Mouse (Mus musculus) forebrain, embryonic 11.5 days (tissue): ENCODE measurements at regions not wholly inside any gene's neighbourhood (a gene's known extent, or its start where the extent isn't known, plus 50 kb on each side); places are given as distances from the start of the nearest gene placed in this dataset.

Source experiments
- ATAC-seq: fragments of 200-750 bp; cut with Nextera tagmentation; replicated peaks from 2 replicates; pipeline ENCODE4 v1.8.0; 2017; ENCODE audit warnings: moderate TSS enrichment; ENCODE audit not compliant: low FRiP score
- DNase-seq: peaks from one replicate; pipeline ENCODE4 v3.0.0-alpha.2; 2017; ENCODE audit warnings: low spot score
- H3K27ac ChIP-seq: fragments of 300-500 bp; sonication (generic); 2 replicates; pipeline ENCODE4 v1.5.1; 2014; ENCODE audit warnings: low read depth, low read length
- H3K27me3 ChIP-seq: fragments of 300-500 bp; sonication (generic); 2 replicates; pipeline ENCODE4 v1.6.1; 2014; ENCODE audit warnings: mild to moderate bottlenecking, low read length, mixed read lengths; ENCODE audit not compliant: control insufficient read depth, insufficient read depth
- H3K36me3 ChIP-seq: fragments of 300-500 bp; sonication (generic); 2 replicates; pipeline ENCODE4 v1.6.1; 2014; ENCODE audit warnings: mild to moderate bottlenecking, low read length, moderate library complexity, mixed read lengths; ENCODE audit not compliant: control insufficient read depth, insufficient read depth
- H3K4me1 ChIP-seq: fragments of 300-500 bp; sonication (generic); replicated peaks from 2 replicates; pipeline ENCODE4 v1.6.1; 2014; ENCODE audit warnings: low read length, mixed read lengths; ENCODE audit not compliant: control insufficient read depth, insufficient read depth
- H3K4me2 ChIP-seq: fragments of 300-500 bp; sonication (generic); 2 replicates; pipeline ENCODE4 v1.6.1; 2014; ENCODE audit warnings: low read depth, mild to moderate bottlenecking, low read length, moderate library complexity, mixed read lengths; ENCODE audit not compliant: severe bottlenecking
- H3K4me3 ChIP-seq: fragments of 300-500 bp; sonication (generic); 2 replicates; pipeline ENCODE4 v1.5.1; 2014; ENCODE audit warnings: low read depth, low read length
- H3K9ac ChIP-seq: fragments of 300-500 bp; sonication (generic); 2 replicates; pipeline ENCODE4 v1.6.1; 2014; ENCODE audit warnings: low read length
- H3K9me3 ChIP-seq: fragments of 300-500 bp; sonication (generic); 2 replicates; pipeline ENCODE4 v1.6.1; 2016; ENCODE audit warnings: low read length, mixed read lengths; ENCODE audit not compliant: control insufficient read depth
- WGBS: fragments of 180-500 bp; shearing (Covaris S2); extraction: QIAGEN DNeasy Blood & Tissue Kit; methylation state at CpG from one replicate; pipeline ENCODE4 v1.1.7; 2014; 5-methylcytosine and 5-hydroxymethylcytosine counted together

GRCm38 (mm10) chr5:85177787-85178186 is 760.6 kb upstream of the Epha5 start:
- ATAC-seq = no peak

GRCm38 (mm10) chr5:85173899-85174298 is 756.7 kb upstream of the Epha5 start:
- Histone ChIP-seq H3K9me3 (no peaks in the 10 kb centered on the region), H3K4me3 (no peak overlapping the region), H3K9ac (no peak overlapping the region), H3K4me2 (no peak overlapping the region), H3K36me3 (no peaks in the 10 kb centered on the region), H3K4me1 (no peaks in the 10 kb centered on the region), H3K27me3 (no peaks in the 10 kb centered on the region), H3K27ac (no peak overlapping the region)
- ATAC-seq (no peak), DNase-seq (no peak)
- WGBS = 80% methylated on average over 1 of the region's 1 CpGs

More at GRCm38 (mm10) chr5:85177787-85178186, 760.6 kb upstream of the Epha5 start:
- no peak overlapping the region for H3K4me3 ChIP-seq
- H3K4me1 ChIP-seq = no peaks in the 10 kb centered on the region
- H3K4me2 ChIP-seq = no peak overlapping the region
- WGBS = 73% methylated on average over 9 of the region's 9 CpGs
- no peaks in the 10 kb centered on the region for H3K36me3 ChIP-seq
- H3K9me3 ChIP-seq = no peaks in the 10 kb centered on the region
- no peak for DNase-seq
- H3K27ac ChIP-seq = no peak overlapping the region
- no peaks in the 10 kb centered on the region for H3K27me3 ChIP-seq
- no peak overlapping the region for H3K9ac ChIP-seq

GRCm38 (mm10) chr5:85155858-85156257 is 738.7 kb upstream of the Epha5 start:
- H3K4me2 ChIP-seq = no peak overlapping the region
- H3K4me1 ChIP-seq = no peaks in the 10 kb centered on the region
- ATAC-seq = peak; percentile 44; the same call in 1 of the 2 replicates
- 47% methylated on average over 1 of the region's 1 CpGs for WGBS
- H3K9ac ChIP-seq = no peak overlapping the region
- no peak overlapping the region for H3K27ac ChIP-seq
- no peak for DNase-seq
- H3K4me3 ChIP-seq = no peak overlapping the region
- no peaks in the 10 kb centered on the region for H3K9me3 ChIP-seq
- H3K36me3 ChIP-seq = no peaks in the 10 kb centered on the region
- H3K27me3 ChIP-seq = no peaks in the 10 kb centered on the region

- Histone ChIP-seq H3K4me2 (no peak overlapping the region), H3K4me3 (no peak overlapping the region), H3K27me3 (no peaks in the 10 kb centered on the region), H3K4me1 (no peaks in the 10 kb centered on the region), H3K27ac (no peak overlapping the region), H3K9ac (no peak overlapping the region), H3K36me3 (no peaks in the 10 kb centered on the region), H3K9me3 (no peaks in the 10 kb centered on the region)
- DNase-seq (no peak), ATAC-seq (no peak)
- WGBS = 84% methylated on average over 1 of the region's 1 CpGs
Observed at GRCm38 (mm10) chr5:85155213-85155612, 738.0 kb upstream of the Epha5 start.
